Mouse (Mus musculus): ENCODE data around the gene Mrpl22. TPM values are rescaled to one million over a fixed set of nuclear protein-coding genes. Genes with fewer than 3 reads are reported as not detected.
"Not testable (repeated sequence)": the region's sequence is repeated elsewhere in the genome, so short reads cannot be mapped to it uniquely, and the experiment has no call there.

Mrpl22 gene
- polyA plus RNA-seq, 1 experiment from 2014 or later, result 135 TPM

DNA sequence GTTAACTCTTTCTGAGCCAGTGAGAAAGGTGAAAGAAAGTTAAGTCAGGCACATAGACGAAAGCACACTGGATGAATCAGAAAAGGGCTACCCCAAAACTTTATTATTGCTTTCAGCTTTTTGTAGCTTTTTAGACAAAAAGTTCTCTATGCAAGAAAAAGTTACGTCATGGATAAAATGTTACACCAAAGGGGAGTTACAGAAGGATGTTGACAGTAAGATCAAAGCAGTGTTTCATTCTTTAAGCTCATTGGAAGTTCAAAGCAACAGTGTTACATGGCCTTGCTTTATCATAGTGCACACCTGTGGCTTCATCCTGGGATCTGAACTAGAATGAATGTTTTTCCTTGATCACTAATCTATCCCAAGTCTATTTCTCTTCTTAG is 40.2 kb downstream of the Mrpl22 start:
- Histone ChIP-seq H3K36me3 (no peaks in the 10 kb centered on the region), H3K4me1 (replicated peaks) (peaks cover 26% of the 10 kb centered on the region), H3K4me2 (no peak overlapping the region; the same call in 1 of the 2 replicates), H3K4me3 (replicated peaks) (no peak overlapping the region), H3K27ac (no peak overlapping the region), H3K9ac (replicated peaks) (no peak overlapping the region), H3K9me3 (no peaks in the 10 kb centered on the region), H3K27me3 (no peaks in the 10 kb centered on the region; the same call in 1 of the 2 replicates)
- 15% methylated on average over 2 of the region's 2 CpGs for WGBS
- no peak for ATAC-seq (ENCODE audit: insufficient number of reproducible peaks, insufficient read depth, low FRiP score, low TSS enrichment, low read depth)

DNA sequence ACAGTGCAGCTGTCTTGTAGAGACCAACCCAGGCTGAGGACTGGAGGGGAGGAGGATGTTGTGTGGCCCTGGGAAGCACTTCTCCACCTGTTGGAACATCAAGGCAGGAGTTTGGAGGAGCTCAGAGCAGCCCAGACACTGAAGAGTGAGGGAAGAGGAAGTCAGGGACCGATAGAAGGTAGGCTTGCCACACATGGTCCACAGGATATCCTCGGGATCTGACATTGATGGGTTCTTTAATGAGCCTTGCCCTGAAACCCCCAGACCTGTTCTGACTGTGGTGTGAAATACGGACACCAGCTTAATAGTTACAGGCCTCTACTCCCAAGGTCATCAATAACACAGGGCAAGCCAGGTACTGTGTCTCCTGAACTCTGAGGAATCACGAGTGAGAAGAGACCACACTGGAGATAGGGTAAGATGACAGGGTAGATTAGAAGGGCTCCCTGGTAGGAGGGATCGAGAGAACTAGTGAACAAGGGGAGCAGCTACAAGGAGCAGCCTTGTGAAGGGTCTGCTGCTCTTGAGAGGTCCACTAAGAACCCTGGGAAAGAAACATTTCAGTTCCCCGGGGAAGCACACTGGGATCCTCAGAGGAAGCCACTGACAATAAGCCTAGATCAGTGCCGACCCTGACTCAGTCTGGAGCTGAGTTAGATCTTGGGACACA is 42.3 kb downstream of the Mrpl22 start:
- no peaks in the 10 kb centered on the region for H3K9me3 ChIP-seq
- H3K4me2 ChIP-seq, result no peak overlapping the region
- no peak overlapping the region for H3K4me3 ChIP-seq (replicated peaks)
- H3K36me3 ChIP-seq, result no peaks in the 10 kb centered on the region
- no peak overlapping the region for H3K9ac ChIP-seq (replicated peaks)
- 76% methylated on average over 7 of the region's 7 CpGs for WGBS
- H3K27ac ChIP-seq, result no peak overlapping the region
- ATAC-seq (ENCODE audit: insufficient number of reproducible peaks, insufficient read depth, low FRiP score, low TSS enrichment, low read depth), result no peak
- H3K4me1 ChIP-seq (replicated peaks), result peaks cover 26% of the 10 kb centered on the region
- no peaks in the 10 kb centered on the region; the same call in 1 of the 2 replicates for H3K27me3 ChIP-seq

DNA sequence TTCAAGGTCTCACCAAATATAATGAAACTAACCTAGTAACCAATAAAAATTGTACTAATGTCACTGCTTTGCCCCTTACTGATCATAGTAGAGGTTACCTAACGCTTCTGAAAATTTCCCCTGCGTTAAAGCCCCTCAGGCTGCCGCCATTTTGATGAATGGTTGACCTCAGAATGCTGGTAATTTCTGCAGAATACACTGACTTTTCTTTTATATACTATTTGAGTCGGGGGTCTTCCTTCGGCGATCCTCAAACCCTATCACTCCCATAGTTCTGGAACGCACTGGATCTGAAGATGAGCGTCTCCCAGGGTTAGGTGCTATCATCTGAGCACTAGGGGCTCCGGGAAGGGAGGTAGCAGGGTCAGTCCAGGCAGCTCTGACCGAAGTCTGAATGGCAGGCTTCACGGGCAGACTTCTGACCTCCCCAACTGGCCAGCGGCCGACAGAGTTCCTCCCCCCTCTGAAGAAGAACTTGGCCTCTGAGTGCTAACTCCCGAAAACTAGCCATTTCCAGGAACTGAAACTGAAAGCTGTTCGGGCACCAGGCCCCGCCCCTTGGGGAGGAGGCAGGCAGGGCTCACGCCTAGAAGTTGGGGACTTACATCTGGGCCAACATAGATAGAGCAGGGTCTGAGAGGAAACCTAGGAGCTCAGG is 43.1 kb downstream of the Mrpl22 start:
- H3K27ac ChIP-seq, result no peak overlapping the region
- H3K4me2 ChIP-seq, result peak overlapping the region; percentile 58
- WGBS, result 29% methylated on average over 17 of the region's 17 CpGs
- H3K9ac ChIP-seq (replicated peaks), result peak overlapping the region; percentile 47; the same call in 1 of the 2 replicates
- no peaks in the 10 kb centered on the region; the same call in 1 of the 2 replicates for H3K27me3 ChIP-seq
- ATAC-seq (ENCODE audit: insufficient number of reproducible peaks, insufficient read depth, low FRiP score, low TSS enrichment, low read depth), result peak; percentile 53; the same call in 1 of the 2 replicates
- no peaks in the 10 kb centered on the region for H3K9me3 ChIP-seq
- H3K4me3 ChIP-seq (replicated peaks), result peak overlapping the region; percentile 44
- peaks cover 26% of the 10 kb centered on the region for H3K4me1 ChIP-seq (replicated peaks)
- no peaks in the 10 kb centered on the region for H3K36me3 ChIP-seq

DNA sequence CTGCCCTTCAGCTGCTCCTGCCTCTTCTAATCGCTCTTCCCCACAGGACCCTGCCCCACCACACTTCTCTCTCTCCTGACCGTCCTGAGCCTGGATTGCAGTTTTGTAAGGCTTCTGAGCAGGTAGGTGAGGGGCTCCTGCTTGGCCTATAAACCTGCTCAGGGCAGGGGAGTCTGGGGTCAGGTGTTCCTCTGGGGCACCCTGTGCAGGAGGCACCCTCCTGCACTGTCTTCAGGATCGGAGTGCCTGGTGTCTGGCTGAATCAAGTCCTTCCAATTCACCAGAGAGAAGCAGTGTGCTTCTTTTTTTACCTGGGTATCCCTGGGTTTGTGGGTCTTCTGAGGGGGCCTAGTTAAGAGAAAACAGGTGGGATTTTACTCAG is 43.6 kb downstream of the Mrpl22 start:
- not testable (repeated sequence) for ATAC-seq (ENCODE audit: insufficient number of reproducible peaks, insufficient read depth, low FRiP score, low TSS enrichment, low read depth); H3K9ac ChIP-seq (replicated peaks); H3K4me3 ChIP-seq (replicated peaks); H3K27me3 ChIP-seq; H3K9me3 ChIP-seq; H3K27ac ChIP-seq; H3K36me3 ChIP-seq
- H3K4me1 ChIP-seq (replicated peaks), result peaks cover 26% of the 10 kb centered on the region
- H3K4me2 ChIP-seq, result peak overlapping the region; percentile 58
- 8% methylated on average over 2 of the region's 3 CpGs for WGBS

DNA sequence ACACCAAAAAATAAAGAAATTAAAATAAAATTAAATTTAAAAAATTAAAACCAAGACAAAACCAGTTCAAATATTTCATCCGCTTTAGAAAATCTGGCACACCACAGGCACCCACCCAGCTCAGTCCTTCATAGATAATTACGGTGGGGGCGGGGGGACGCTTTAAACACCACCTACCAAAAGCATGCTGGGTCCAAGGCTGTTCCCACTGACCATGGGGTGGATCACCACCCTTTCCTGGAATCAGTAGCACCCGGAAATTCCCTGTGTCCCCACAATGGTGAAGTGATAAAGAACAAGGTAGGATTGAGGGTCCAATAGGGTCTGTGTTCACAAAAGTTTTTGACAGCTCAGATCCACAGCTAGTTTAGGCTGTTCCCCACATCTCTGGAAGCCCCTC is 44.4 kb downstream of the Mrpl22 start:
- 84% methylated on average over 5 of the region's 5 CpGs for WGBS

DNA sequence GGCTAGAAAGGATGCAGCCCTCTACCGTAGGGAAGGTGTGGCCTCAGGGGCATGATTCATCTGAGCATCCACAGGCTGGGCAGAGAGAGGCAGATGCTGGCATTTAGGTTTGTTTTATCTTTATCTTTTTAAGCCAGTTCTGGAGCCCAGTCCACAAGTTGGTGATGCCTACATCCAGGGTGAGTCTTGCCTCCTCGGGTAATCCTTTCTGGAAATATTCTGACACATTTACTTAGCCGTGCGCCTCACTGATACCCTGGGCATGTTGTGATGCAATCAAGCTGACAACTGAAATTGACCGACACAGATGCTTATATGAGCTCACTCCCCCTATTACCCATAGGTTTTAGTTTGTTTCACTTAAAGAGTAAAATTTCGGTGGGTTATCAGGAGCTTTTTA is 45.4 kb downstream of the Mrpl22 start:
- peaks cover 15% of the 10 kb centered on the region for H3K4me1 ChIP-seq (replicated peaks)
- H3K4me2 ChIP-seq, result no peak overlapping the region
- no peaks in the 10 kb centered on the region; the same call in 1 of the 2 replicates for H3K27me3 ChIP-seq
- H3K36me3 ChIP-seq, result no peaks in the 10 kb centered on the region
- H3K27ac ChIP-seq, result no peak overlapping the region
- H3K4me3 ChIP-seq (replicated peaks), result no peak overlapping the region
- H3K9ac ChIP-seq (replicated peaks), result no peak overlapping the region
- H3K9me3 ChIP-seq, result no peaks in the 10 kb centered on the region
- ATAC-seq (ENCODE audit: insufficient number of reproducible peaks, insufficient read depth, low FRiP score, low TSS enrichment, low read depth), result no peak
- 90% methylated on average over 6 of the region's 6 CpGs for WGBS

More for the DNA sequence above, 44.4 kb downstream of the Mrpl22 start:
- H3K9ac ChIP-seq (replicated peaks), result no peak overlapping the region
- H3K4me3 ChIP-seq (replicated peaks), result no peak overlapping the region
- H3K4me2 ChIP-seq, result no peak overlapping the region
- H3K27ac ChIP-seq, result no peak overlapping the region
- H3K9me3 ChIP-seq, result no peaks in the 10 kb centered on the region
- no peaks in the 10 kb centered on the region; the same call in 1 of the 2 replicates for H3K27me3 ChIP-seq
- H3K4me1 ChIP-seq (replicated peaks), result peaks cover 23% of the 10 kb centered on the region
- no peak for ATAC-seq (ENCODE audit: insufficient number of reproducible peaks, insufficient read depth, low FRiP score, low TSS enrichment, low read depth)
- no peaks in the 10 kb centered on the region for H3K36me3 ChIP-seq

DNA sequence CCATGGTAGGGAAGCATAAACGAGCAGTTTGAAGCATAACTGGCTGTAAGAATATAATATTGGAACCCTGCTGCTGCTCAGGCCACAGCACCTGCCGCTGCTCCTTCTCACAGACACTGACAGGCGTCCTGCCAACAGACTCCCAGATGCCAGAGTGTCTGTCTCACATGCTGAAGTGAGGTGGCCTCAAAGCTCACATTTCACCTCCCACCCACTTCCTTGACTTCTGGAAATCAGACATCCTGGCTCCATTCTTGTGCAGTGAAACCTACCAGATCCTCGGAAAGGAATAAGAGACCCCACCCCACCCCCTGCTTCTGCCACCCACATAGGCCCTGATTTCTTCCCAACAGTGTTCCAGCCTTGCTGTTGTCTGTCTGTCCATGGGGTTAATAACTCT is 52.3 kb downstream of the Mrpl22 start:
- Histone ChIP-seq H3K9ac (replicated peaks) (no peak overlapping the region), H3K27ac (no peak overlapping the region), H3K27me3 (no peaks in the 10 kb centered on the region), H3K4me3 (replicated peaks) (no peak overlapping the region), H3K9me3 (no peaks in the 10 kb centered on the region), H3K4me2 (no peak overlapping the region), H3K4me1 (replicated peaks) (no peaks in the 10 kb centered on the region), H3K36me3 (no peaks in the 10 kb centered on the region)
- 25% methylated on average over 4 of the region's 4 CpGs for WGBS
- ATAC-seq (ENCODE audit: insufficient number of reproducible peaks, insufficient read depth, low FRiP score, low TSS enrichment, low read depth), result no peak

DNA sequence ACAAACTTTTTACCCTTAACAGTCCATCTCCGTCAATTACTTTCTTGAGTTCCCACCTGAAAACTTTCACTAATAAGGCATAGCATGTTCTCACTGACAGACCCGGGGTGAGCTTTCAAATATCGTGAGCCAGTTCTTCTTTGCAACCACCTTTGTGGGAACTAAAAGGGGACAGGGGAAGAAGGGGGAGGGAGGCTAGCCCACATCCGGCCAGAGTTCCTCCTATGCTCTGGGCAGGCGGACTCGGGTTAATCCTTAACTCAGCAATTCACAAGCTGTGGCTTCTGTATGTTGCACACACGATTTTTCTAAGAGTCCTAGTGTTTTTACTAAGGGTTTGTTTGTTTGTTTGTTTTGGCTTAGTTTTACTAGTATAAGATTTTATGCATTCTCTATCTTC is 52.9 kb downstream of the Mrpl22 start:
- Histone ChIP-seq H3K27ac (no peak overlapping the region), H3K9ac (replicated peaks) (no peak overlapping the region), H3K4me3 (replicated peaks) (no peak overlapping the region), H3K9me3 (no peaks in the 10 kb centered on the region), H3K4me1 (replicated peaks) (no peaks in the 10 kb centered on the region), H3K36me3 (no peaks in the 10 kb centered on the region), H3K27me3 (no peaks in the 10 kb centered on the region), H3K4me2 (no peak overlapping the region)
- 60% methylated on average over 7 of the region's 7 CpGs for WGBS
- ATAC-seq (ENCODE audit: insufficient number of reproducible peaks, insufficient read depth, low FRiP score, low TSS enrichment, low read depth), result no peak

DNA sequence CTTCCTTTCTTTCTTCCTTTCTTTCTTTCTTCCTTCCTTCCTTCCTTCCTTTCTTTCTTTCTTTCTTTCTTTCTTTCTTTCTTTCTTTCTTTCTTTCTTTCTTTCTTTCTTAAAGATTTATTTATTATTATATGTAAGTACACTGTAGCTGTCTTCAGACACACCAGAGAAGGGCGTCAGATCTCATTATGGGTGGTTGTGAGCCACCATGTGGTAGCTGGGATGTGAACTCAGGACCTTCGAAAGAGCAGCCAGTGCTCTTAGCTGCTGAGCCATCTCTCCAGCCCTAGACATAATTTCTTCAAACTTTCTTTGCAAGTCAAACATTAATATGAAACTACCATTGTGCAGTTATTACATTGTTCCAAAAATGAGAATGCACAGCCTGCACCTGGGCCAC is 53.4 kb downstream of the Mrpl22 start:
- not testable (repeated sequence) for H3K36me3 ChIP-seq; H3K4me1 ChIP-seq (replicated peaks); H3K4me2 ChIP-seq; H3K9me3 ChIP-seq; H3K9ac ChIP-seq (replicated peaks); H3K4me3 ChIP-seq (replicated peaks); H3K27ac ChIP-seq; ATAC-seq (ENCODE audit: insufficient number of reproducible peaks, insufficient read depth, low FRiP score, low TSS enrichment, low read depth); H3K27me3 ChIP-seq
- 73% methylated on average over 2 of the region's 2 CpGs for WGBS

DNA sequence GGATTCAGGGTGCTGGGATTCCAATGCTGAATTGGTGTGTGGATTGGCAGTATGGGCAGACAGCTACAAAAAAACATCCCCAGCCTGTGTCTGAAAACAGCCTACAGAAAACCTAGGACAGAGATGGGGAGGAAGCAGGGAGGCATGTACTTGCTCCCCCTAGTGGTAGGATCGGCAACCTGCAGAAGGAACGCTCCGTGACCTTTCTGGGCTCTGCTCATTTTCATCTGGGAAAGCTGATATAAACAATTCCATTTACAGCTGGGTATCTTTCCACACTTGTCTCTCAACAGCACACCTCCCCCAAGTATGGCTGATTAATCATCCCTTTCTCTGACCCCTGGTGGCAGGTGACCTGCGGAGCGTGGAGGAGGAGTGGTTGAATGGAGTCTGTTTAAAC is 54.2 kb downstream of the Mrpl22 start:
- H3K27me3 ChIP-seq, result no peaks in the 10 kb centered on the region
- no peak for ATAC-seq (ENCODE audit: insufficient number of reproducible peaks, insufficient read depth, low FRiP score, low TSS enrichment, low read depth)
- H3K4me1 ChIP-seq (replicated peaks), result no peaks in the 10 kb centered on the region
- H3K9me3 ChIP-seq, result no peaks in the 10 kb centered on the region
- no peak overlapping the region for H3K27ac ChIP-seq
- no peak overlapping the region for H3K4me2 ChIP-seq
- H3K36me3 ChIP-seq, result no peaks in the 10 kb centered on the region
- 8% methylated on average over 5 of the region's 5 CpGs for WGBS
- H3K9ac ChIP-seq (replicated peaks), result no peak overlapping the region
- no peak overlapping the region for H3K4me3 ChIP-seq (replicated peaks)

DNA sequence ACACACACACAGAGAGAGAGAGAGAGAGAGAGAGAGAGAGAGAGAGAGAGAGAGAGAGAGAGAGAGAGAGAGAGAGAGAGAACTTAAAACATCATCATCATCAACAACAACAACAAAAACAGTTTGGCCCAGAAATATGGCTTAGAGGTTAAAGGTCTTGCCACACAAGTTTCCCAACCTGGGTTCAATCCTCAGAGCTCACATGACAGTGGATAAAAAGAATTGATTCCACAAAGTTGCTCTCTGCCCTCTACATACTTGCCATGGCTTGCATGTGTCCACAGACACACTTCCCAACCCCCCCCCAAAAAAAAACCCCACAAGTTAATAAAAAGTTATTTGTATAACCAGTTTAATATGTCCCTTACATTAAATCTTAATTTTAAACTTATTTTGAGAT is 55.0 kb downstream of the Mrpl22 start:
- ATAC-seq (ENCODE audit: insufficient number of reproducible peaks, insufficient read depth, low FRiP score, low TSS enrichment, low read depth), result no peak
- no peak overlapping the region for H3K4me3 ChIP-seq (replicated peaks)
- no peaks in the 10 kb centered on the region for H3K36me3 ChIP-seq
- no peak overlapping the region for H3K4me2 ChIP-seq
- H3K27ac ChIP-seq, result no peak overlapping the region
- H3K9me3 ChIP-seq, result no peaks in the 10 kb centered on the region
- no peaks in the 10 kb centered on the region for H3K27me3 ChIP-seq
- no peak overlapping the region for H3K9ac ChIP-seq (replicated peaks)
- H3K4me1 ChIP-seq (replicated peaks), result no peaks in the 10 kb centered on the region

DNA sequence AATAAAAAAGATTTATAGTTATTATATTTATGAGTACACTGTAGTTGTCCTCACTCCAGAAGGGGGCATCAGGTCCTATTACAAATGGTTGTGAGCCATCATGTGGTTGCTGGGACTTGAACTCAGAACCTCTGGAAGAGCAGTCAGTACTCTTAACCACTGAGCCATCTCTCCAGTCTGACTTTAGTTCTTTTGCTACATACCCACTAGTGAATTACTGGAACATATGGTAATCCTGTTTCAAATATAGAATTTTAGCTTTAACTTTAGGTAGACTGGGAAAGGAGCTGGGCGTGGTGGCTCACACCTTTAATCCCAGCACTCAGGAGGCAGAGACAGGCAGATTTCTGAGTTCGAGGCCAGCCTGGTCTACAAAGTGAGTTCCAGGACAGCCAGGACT is 56.6 kb downstream of the Mrpl22 start:
- not testable (repeated sequence) for H3K9me3 ChIP-seq; H3K4me3 ChIP-seq (replicated peaks); H3K27me3 ChIP-seq; H3K36me3 ChIP-seq; H3K4me1 ChIP-seq (replicated peaks); ATAC-seq (ENCODE audit: insufficient number of reproducible peaks, insufficient read depth, low FRiP score, low TSS enrichment, low read depth); H3K4me2 ChIP-seq; H3K27ac ChIP-seq; H3K9ac ChIP-seq (replicated peaks)
- 97% methylated on average over 2 of the region's 2 CpGs for WGBS
